Mouse (Mus musculus) thymus, postnatal 10 days (tissue): ENCODE results near the gene Pth2.

ENCODE experiments used
- DNase-seq, 2 experiments: peaks; one replicate each; pipeline ENCODE4 v3.0.0; 2021; ENCODE audit warnings: low spot score in 2 of 2

Pth2 gene

GRCm38 (mm10) chr7:45196994-45197393 lies 16.2 kb downstream of the Pth2 start:
- no peak for DNase-seq

- DNase-seq: no peak
These were observed 17.6 kb downstream of the Pth2 start for GRCm38 (mm10) chr7:45198435-45198834.

DNA sequence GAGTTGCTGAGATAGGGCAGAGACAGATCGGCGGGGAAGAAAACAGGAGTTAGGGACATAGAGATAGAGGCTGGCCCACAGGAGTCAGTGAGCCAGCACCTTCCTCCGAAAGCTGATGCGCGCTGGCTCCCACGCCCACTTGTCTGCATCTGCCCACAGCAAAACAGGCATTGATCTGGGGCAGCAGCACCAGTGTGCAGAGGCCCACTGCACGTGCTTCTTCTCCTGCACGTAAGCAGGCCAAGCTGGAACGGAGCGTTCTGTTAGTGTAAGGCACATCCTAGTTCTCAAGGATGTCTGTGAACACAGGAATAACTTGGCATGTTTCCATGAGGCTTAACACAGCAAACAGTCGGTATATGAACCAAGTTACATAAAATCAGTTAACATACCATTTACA lies 18.2 kb downstream of the Pth2 start:
- DNase-seq: no peak

GRCm38 (mm10) chr7:45202654-45203053 lies 21.9 kb downstream of the Pth2 start:
- DNase-seq: no peak

- DNase-seq: peak; percentile 91 to 92
These were observed 23.8 kb downstream of the Pth2 start, which contains the start of gene Ccdc155 for GRCm38 (mm10) chr7:45204380-45205143. Gene Ccdc155, minus strand, starts transcription at chr7:45204892.

GRCm38 (mm10) chr7:45208260-45208659 lies 27.5 kb downstream of the Pth2 start:
- no peak for DNase-seq

DNA sequence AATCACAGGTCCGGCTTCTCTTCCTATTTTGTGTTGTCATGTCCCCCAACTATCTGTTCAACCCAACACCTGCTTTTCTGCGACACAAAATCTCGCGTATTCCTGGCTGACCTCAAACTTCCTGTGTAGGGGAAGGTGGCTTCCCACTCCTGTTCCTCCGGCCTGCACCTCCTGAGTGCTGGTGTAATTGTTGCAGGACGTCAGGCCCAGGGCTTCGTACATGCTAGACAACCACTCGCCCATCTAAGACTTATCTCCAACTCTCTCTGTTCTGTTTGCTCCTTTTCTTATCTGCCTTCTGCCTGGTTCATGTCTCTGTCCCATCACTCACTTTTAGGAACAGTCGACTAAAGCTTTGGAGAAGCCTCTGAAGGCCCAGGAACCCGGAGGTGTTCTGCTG lies 30.3 kb downstream of the Pth2 start:
- DNase-seq: no peak

DNA sequence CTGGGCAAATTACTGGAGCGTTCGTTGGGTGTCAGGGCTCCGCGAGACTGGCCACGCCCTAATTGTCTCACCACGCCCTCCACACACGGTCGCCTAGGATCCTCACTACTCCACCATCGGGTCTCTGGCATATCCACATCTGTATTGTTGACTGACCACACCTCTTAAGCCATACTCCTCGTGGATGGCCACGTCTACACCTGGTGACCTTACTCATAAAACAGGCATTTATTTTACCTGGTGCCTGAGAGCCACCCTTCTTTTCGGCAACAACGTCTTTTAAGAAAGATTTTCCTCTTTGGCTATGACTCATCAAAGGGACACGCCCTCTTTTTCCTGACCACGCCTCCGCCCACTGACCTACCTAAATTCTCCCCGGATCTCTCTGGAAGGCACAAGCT lies 31.1 kb downstream of the Pth2 start, which contains the start of gene Dkkl1:
Gene Dkkl1, minus strand, starts transcription at position 297 of the 401 bp plus-strand sequence.
- DNase-seq: no peak

DNA sequence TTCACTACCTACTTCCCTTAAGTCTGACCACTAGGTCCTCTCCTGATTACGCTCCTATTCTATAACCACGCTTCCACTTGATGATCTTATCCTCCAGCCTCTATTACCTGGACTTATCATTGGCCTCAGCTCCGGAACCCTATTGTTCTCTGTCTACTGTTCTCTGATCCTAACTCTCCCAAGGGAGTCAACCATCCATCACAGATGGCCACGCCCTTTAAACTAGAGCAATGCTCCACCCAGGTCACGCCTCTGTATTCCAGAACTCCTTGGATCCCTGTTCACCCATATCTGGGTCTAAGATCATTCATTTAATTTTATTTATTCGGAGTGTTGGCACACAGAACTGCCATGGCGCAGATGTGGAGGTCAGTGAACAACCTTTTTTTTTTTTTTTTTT lies 31.6 kb downstream of the Pth2 start:
- no peak for DNase-seq

- no peak for DNase-seq
These were observed 32.9 kb downstream of the Pth2 start for GRCm38 (mm10) chr7:45213708-45214107.

GRCm38 (mm10) chr7:45215673-45216441 lies 35.1 kb downstream of the Pth2 start, which contains the start of gene Tead2:
Gene Tead2, plus strand, starts transcription at chr7:45215753.
- no peak for DNase-seq

GRCm38 (mm10) chr7:45216442-45217183 lies 35.8 kb downstream of the Pth2 start:
- DNase-seq: no peak

DNA sequence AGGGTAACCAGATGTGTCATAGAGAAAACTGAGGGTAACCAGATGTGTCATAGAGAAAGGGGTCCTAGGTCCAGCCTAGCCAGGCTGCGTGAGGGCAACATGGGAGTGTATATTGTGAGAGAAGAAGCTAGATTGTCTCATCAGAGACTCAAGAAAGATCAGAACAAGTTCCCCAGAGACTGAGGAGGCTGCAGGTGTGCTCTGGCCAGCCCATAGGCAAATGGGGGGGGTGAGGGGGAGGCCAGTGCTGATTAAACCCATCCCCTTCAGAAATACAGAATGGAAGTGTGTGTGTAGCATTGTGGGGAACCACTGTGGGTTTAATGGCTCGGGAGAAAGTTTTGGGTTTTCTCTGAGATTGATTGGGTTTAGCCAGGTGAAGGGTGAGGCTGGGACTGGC lies 40.9 kb downstream of the Pth2 start:
- no peak for DNase-seq

- no peak for DNase-seq
These were observed 44.0 kb downstream of the Pth2 start for GRCm38 (mm10) chr7:45224826-45225225.

DNA sequence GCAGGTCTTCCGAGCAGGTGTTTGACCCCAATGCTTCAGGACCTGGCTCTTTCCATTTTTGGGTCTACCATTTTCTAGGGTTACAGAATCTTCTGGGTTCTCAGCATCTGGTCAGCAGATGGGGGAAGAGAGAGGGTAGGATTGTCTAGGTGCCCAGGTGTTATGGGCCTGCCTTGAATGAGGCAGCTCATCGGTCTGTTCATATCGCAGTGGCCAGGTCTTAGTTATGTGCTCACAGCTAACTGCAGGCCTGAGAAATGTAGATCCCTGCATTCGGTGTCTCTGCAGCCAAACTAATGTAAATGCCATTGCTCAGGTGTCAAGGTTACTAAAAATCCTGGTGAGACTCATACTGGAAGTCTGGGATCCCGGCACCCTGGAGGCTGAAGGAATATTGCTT lies 45.6 kb downstream of the Pth2 start:
- no peak for DNase-seq

DNA sequence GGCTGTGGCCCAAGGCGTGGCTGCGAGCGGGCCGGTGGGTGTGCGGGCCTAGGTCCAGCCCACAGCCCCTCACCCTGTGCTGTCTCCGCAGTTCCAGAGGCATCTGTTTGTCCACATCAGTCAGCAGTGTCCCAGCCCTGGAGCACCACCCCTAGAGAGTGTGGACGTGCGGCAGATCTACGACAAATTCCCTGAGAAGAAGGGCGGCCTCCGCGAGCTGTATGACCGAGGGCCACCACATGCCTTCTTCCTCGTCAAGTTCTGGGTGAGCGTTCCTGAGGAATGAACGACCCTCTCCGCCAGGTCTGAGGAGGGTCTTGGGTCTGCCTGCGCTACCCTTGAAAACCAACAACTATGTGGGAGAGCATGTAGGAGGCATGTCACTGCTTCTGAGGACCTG lies 47.8 kb downstream of the Pth2 start:
- no peak for DNase-seq

GRCm38 (mm10) chr7:45229046-45229445 lies 48.3 kb downstream of the Pth2 start:
- DNase-seq: no peak

DNA sequence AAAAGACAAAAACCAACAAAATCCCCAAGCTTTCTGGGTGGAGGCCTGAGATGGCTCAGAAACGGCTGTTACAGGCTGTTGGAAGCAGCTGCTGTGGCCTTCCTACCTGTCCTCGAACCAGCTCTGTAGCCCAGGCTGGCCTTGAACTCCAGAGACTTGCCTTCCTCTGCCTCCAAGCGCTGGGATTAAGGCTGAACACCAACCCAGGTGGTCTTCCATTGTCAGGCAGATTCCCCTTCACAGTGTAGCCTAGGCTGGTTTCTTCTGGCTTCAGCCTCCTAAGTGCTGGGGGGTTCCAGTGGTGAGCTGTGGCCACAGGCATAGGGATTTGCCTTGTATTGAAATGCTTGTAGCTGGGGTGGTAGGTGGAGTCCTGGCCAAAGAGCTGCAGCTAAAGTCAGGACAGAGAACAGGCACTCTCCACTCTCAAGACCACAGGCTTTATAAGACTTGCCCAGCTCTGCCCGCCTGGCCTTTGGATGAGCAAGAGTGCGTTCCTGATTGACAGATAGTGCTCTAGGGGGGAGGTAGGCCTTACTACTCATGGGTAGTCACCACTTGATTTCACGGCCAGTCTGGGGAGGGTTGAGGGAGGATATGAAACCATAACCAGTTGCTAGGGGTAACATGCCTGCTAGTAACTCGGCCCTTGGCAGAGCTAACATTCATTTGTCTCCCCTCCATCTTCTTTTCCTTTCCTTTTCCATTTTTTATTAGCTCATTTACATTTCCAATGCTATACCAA lies 48.8 kb downstream of the Pth2 start:
- DNase-seq: no peak

- DNase-seq: no peak
These were observed 50.4 kb downstream of the Pth2 start for GRCm38 (mm10) chr7:45231192-45231591.
